Mouse (Mus musculus): ENCODE data around the gene Arhgap31.
"Not testable (repeated sequence)": the region's sequence is repeated elsewhere in the genome, so short reads cannot be mapped to it uniquely, and the experiment has no call there.

Gene Arhgap31

GRCm38 (mm10) chr16:38681313-38681712 lies 31.8 kb downstream of the Arhgap31 start:
- no peak for DNase-seq

- DNase-seq = no peak
Measured at GRCm38 (mm10) chr16:38679431-38680021, 33.5 kb downstream of the Arhgap31 start.

- no peak for DNase-seq
Measured at GRCm38 (mm10) chr16:38678853-38679252, 34.2 kb downstream of the Arhgap31 start.

- DNase-seq = not testable (repeated sequence)
Measured at GRCm38 (mm10) chr16:38677941-38678340, 35.1 kb downstream of the Arhgap31 start.

- DNase-seq = no peak
Measured at GRCm38 (mm10) chr16:38677171-38677570, 35.9 kb downstream of the Arhgap31 start.

- DNase-seq = no peak
Measured at GRCm38 (mm10) chr16:38676647-38677046, 36.4 kb downstream of the Arhgap31 start.

- DNase-seq = no peak
Measured at GRCm38 (mm10) chr16:38675600-38676335, 37.3 kb downstream of the Arhgap31 start.

- DNase-seq = no peak
Measured at GRCm38 (mm10) chr16:38674891-38675290, 38.2 kb downstream of the Arhgap31 start.

GRCm38 (mm10) chr16:38673511-38673910 lies 39.6 kb downstream of the Arhgap31 start:
- DNase-seq = peak; percentile 34 to 35

- DNase-seq = no peak
Measured at GRCm38 (mm10) chr16:38672947-38673346, 40.1 kb downstream of the Arhgap31 start.

- DNase-seq = no peak
Measured at GRCm38 (mm10) chr16:38672370-38672769, 40.7 kb downstream of the Arhgap31 start.

GRCm38 (mm10) chr16:38670621-38671390 lies 42.3 kb downstream of the Arhgap31 start:
- DNase-seq = no peak

GRCm38 (mm10) chr16:38668871-38669675 lies 44.0 kb downstream of the Arhgap31 start:
- peak; percentile 14 to 22 for DNase-seq

- no peak for DNase-seq
Measured at GRCm38 (mm10) chr16:38666523-38666922, 46.6 kb downstream of the Arhgap31 start.

GRCm38 (mm10) chr16:38666016-38666415 lies 47.1 kb downstream of the Arhgap31 start:
- DNase-seq = no peak

GRCm38 (mm10) chr16:38662575-38662974 lies 50.5 kb downstream of the Arhgap31 start:
- no peak for DNase-seq

- no peak for DNase-seq
Measured at GRCm38 (mm10) chr16:38654308-38654707, 58.8 kb downstream of the Arhgap31 start.

- no peak for DNase-seq
Measured at GRCm38 (mm10) chr16:38653390-38653871, 59.6 kb downstream of the Arhgap31 start.

GRCm38 (mm10) chr16:38652653-38653052 lies 60.4 kb downstream of the Arhgap31 start:
- no peak for DNase-seq

- DNase-seq = no peak
Measured at GRCm38 (mm10) chr16:38651721-38652231, 61.3 kb downstream of the Arhgap31 start.

- DNase-seq = no peak
Measured at GRCm38 (mm10) chr16:38651306-38651705, 61.8 kb downstream of the Arhgap31 start.

GRCm38 (mm10) chr16:38649431-38649827 lies 63.6 kb downstream of the Arhgap31 start:
- no peak for DNase-seq

Measured in cerebellum, adult 18-20 months (tissue).